Mouse (Mus musculus) liver, adult 2 months (tissue): ENCODE data around the gene Rundc1.
"Not testable (repeated sequence)": the region's sequence is repeated elsewhere in the genome, so short reads cannot be mapped to it uniquely, and the experiment has no call there.

Experiments used
- CTCF ChIP-seq: fragments of 200-500 bp; IDR thresholded peaks from 2 replicates; pipeline ENCODE4 v1.5.1; 2011; ENCODE audit warnings: low read depth, low read length, control low read depth
- POLR2A ChIP-seq: fragments of 200-500 bp; IDR thresholded peaks from 2 replicates; pipeline ENCODE4 v1.6.1; 2011; ENCODE audit warnings: low read length, control low read depth; ENCODE audit not compliant: insufficient read depth; ENCODE audit errors: extremely low read depth

DNA sequence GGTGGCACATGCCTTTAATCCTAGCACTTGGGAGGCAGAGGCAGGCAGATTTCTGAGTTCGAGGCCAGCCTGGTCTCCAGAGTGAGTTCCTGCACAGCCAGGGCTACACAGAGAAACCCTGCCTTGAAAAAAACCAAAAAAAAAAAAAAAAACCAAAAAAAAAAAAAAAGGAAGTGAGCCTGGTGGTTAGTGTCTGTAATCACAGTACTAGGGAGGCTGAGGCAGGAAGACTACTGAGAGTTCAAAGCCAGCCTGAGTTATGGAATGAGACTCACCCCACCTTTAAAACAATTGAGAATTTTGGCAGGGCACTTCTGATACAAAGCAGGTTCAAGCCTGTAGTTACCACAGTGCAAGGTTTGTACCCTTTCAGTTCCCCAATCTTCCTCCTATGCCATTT is 48.8 kb downstream of the Rundc1 start:
- TF ChIP-seq CTCF, POLR2A: not testable (repeated sequence)
